Mouse (Mus musculus) skeletal muscle tissue, adult 2 months (tissue): ENCODE measurements around the gene Prr5l.

Experiments used
- DNase-seq: peaks from one replicate; pipeline ENCODE4 v3.0.0-alpha.2; 2012; ENCODE audit warnings: low read depth, low spot score

Prr5l gene

DNA sequence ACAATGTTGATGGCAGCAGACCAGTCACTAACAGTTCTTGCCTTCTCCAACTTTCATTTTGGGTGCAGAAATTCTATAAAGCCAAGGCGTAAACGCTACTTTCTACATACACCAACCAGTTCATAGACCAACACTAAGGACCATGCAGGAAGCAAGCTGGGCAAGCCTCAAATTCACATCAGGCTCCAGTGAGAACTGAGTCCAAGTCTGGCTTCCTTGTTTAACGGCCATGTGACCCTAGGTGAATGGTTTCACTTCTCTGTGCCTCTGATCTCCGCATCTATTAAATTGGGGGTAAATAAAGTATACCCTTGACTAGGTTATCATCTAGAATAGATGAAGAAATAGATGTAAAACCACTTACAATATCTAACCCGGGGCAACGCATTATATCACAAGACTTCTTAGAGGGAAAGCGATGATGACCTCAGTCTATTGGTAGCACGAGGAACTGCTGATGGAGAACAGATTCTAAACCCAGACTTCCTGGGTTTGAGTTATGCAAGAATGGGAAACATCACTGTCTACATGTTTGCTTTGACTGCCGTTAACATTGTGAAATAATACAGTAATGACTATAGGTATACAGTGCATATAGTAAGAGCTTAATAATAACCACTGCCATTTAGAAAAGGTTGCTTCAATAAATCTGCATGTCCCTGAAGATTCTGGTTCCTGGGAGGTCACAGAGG, 1.2 kb downstream of the Prr5l start:
- DNase-seq, result no peak

DNA sequence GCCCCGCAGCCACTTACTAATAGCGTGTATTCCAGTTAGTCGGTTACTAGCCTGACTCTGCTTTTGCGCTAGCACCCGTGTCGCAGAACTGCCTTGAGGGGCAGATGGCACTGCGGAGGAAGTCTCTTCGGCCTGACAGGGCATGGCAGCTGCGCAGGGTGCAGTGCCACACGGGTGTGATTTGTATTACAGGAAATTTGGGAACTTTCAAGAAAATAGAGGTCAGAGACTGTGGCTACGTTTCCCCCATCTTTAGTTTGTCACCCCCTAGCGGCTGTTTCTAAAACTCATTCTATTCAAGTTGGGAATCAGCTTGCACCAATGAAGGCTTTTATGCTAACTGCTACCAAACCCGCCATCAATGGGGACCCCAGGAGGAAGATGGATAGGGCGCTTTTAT, 11.6 kb downstream of the Prr5l start:
- no peak for DNase-seq

DNA sequence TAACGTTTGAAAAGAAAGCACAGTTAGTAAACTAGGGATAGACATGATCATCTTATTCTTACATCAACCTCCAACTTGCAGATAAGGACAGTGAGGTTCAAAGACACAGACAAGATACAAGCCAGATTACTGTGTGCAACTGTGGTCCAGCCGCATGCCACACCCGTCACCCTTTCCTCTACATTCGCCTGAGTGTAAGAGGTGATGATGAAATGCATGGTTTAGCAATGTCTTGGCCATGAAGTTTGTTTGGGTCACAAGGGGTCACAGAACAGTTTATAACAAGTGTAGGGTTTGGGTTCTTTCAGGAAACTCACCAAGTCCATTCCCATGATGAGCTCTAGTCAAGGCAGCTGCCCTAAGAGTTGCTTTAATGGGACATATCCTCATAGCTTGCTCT, 14.1 kb downstream of the Prr5l start:
- no peak for DNase-seq

DNA sequence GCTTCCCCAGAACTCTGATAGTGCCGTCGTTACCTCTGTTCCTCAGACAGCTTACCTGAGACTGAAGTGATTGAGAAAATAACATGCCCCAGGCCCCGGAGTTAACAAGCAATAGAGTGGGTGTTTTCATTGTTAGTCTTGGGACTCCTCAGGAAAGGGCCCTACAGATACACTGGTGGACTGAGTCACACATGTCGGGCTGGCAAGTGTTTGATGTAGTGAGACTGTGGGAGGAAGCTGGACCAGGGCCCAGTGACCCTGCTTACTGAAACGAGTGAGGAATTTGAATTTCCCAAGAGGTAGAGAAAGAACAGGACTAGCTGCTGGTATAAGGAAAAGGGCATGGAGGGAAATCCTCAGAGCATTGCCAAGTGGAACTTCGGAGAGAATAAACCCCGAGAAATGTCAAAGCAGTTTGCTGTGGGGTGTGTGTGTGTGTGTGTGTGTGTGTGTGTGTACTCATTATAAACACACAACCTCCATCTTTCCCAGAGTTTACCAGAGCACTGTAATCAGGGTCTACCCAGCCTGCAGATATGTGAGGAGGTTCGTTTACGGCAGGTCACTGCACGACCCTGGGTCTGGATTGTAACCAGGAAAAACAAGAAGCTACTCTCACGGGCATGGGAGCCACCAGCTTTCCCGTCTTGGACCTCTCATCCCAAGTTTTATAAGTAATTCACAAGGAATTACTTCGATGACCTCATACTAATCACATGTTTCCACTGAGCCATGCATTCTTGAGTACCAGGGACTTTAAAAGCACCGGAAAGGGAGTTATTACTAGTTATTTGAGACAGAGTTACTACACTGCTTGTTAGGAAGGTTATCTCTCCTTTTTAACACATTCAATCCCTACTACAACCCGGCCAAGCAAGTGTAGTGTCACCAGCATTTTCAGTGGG, 20.4 kb downstream of the Prr5l start:
- DNase-seq, result peak; percentile 21

DNA sequence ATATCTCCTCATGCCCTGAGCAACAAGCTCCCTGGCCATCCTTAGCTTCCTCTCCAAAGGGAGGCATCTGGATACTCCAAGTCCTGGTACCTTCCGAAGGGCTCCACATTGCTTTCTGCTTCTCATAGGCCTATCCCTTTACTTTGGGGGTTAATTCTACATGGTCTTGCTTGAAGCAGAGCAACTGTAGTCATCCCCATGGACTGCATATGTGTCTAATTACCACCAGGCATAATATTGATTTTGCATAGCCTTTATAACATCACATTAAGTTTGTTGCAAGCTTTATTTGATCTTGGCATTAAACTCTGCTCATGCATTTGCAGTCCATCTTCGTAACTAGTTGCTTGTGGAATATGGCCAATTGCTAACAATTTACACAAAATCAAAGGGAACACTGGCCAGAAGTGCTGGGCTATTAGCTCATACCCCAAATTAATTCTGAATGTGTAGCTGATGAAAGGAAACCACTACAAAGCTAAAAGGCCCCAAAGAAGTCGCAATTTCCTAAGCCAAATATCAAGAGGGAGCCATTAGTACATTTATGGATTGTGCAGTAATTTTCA, 21.8 kb downstream of the Prr5l start:
- DNase-seq, result no peak

DNA sequence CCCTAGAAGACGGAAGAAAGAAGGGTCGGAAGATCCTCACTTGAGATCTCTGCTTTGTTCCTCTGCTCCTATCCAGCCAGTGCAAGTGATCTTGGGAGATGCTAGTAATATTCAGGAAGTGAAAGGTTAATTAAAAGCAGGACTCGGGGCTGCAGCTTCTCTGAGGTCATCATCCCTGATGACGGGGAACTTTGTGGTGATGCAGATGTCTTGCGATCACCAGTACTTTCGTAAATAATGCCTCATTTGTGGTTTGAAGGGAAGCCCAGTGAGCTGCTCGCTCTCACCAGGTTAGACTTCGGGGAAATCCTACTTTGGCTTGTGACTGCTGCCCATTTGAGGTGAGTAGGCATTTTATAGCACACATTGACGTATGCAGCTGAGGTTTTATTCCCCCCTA, 26.7 kb downstream of the Prr5l start:
- no peak for DNase-seq

DNA sequence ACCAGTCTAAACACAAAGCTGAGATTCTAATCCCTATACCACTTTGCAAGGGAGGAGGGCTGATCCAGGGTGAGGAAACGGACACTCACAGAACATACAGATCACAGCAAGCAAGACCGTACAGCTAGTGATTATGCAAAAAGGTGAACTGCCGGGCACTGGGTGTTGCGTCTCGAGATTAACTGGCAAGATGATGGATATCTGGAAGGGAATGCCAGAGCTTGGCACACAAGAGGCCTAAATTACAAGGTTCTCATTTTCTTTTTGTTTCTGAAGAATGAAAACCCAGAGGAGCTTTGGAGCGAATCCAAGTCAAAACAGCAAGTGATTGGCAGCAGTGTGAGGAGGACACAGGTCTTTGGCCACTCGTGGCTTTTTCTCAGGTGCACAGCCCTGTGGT, 28.0 kb downstream of the Prr5l start:
- DNase-seq, result no peak

DNA sequence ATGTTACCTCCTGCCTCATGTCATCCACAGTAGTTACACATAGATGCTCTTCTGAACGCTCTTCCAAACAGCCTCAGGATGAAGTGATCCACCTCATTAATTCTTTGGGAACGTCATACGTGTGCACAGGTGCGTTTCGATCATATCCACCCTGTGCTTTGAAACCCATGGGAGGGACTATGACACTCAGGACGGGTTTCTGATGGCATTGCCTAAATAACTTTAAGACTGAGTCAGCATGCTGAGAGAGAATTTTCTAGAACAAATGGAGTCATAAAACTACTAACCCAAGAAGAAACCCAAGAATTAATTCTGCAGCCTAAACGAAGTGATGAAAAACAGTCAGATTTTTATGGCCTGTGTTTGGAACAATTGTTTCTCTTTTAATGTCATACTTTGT, 40.1 kb downstream of the Prr5l start:
- DNase-seq, result no peak

DNA sequence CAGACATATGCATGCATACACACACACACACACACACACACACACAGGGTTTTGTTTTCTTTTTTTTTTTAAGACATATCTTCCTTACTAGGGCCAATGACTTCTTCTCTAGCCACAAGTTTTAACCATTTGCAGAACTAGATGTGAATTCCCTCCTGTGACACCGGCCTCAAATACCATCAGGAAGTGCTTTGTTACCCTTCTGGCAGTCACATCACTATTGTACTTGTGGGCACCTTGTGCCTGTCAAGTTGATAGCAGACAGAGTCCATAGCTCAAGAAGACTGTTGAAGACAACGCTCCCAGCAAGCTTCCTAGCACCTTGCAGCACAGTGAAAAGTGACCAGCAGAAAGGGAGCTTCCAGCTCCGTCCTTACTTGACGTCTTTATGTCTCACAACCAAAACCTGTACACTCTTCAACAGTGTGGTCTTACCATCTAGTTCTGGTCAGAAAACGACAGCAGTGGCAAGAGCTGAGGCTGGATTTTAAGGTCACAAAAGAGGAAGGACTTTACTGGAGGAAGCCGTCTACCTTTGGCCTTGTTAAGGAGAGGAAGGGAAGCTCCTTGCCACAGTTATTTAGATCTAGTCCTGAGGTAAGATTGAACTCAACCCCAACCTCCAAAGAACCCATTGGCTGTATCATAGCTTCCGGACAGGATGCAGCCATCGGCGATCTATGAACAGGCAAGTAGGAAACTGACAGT, 47.9 kb downstream of the Prr5l start:
- DNase-seq, result no peak

DNA sequence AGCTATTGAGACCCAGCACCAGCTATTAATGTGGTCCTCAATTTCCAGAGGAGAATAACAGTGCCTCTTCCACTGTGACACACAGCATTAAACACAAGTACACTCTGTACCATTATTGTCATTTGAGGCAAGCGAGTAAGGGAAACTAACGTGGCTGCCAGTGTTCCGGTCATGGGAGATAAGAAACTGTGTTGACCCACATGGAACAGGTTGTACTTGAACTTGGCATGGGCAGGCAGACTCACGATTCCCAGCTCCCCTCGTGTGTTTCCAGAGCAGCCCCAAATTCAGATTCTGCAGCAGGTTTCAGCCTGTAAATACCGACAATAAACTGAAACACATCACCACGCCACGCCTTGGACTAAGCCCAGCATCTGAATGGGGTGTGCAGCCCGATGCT, 50.5 kb downstream of the Prr5l start:
- no peak for DNase-seq

DNA sequence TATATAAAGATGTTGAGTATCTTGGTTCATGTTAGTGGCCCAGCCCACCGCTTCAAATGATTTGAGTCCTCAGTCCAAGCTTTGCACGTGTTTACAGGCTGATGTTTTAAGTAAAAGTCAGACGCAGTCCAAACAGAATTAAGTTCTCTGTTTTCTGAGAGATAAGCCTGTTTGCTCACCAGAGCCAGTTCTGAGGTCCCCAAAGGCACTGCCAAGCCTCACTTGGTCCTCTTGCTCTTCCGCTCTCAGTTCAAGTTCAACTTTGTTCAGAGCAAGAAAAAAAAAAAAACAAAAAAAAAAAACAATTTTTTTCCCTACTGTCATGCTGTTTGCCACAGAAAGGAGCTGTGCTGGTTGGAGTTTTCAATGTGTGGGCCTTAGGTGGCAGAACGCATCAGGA, 51.0 kb downstream of the Prr5l start:
- DNase-seq, result no peak

DNA sequence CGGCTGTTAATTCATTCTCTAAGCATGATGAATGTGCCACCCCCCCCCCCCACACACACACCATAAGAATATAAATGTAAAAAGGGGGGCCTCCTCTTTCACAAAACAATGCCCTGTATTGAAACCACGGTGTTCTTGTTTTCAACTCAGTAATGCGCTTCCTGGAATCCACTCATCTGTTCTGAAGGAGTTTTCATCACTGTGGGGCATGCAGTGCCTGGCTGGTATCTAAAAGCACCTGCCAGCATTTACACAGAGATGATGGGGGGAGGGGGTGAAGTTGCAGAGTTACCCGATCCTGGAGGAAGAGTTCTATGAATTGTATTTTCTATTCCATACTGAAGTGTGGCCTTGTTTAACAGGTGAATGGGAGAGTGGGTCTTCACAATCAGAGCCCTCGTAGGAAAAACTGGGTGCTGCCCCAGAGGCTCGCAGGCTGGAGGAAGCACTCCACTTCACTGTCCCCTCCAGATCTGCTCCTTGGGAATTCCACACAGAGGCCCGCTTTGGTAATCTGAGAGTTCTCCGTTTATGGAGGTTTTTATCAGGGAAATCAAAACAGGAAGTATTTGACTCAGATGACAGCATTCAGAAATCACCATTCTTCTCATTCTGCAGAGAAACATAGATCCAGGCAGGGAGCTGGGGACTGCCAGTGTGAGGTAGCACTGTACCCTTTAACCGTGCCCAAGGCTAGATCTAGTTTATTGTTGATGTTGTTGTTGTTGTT, 52.5 kb downstream of the Prr5l start:
- no peak for DNase-seq

DNA sequence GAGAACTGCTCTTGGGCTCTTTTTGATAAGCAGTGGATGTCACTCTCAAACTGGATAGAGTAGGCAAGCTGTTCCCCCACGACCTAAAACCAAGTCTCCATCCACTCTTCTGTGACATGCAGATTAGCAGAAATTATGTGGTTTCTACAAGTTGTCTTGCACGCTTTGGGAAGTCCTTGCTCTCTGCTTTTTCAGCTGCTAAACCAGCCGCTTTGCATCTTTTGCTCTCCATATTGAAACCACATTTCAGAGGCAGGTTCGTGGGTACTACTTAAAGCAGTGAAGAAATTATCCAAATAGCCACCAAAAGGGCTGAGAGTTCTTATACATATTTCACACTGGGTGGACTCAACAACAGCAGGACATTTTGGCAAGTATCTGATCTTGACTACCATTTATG, 53.8 kb downstream of the Prr5l start:
- DNase-seq, result no peak

DNA sequence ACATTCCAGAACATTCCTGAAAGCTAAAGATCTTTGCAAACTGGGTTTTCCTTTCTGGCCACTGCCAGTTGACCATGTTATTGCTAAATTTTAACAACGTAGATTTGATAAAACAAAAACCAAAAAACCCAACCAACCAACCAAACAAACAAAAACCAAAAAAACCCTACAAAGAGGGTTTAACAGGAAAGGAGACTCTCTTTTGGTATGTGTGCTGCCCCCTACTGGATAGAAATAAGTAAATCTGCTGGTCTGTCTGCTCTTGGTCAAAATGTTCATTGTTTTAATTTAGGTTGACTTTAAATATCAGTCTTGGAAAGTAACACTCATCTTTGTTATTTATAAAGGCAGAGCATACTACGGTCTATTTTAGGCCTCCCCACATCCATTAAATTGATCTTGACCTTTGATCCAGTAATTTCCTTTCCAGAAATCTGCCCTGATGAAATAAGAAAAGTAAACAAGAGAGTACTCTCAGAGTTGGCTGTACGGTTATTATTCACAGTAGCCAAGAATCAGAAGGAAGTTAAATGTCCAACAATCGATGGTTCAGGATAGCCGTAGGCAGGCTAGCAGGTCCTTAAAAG, 54.7 kb downstream of the Prr5l start:
- peak; percentile 15 for DNase-seq

DNA sequence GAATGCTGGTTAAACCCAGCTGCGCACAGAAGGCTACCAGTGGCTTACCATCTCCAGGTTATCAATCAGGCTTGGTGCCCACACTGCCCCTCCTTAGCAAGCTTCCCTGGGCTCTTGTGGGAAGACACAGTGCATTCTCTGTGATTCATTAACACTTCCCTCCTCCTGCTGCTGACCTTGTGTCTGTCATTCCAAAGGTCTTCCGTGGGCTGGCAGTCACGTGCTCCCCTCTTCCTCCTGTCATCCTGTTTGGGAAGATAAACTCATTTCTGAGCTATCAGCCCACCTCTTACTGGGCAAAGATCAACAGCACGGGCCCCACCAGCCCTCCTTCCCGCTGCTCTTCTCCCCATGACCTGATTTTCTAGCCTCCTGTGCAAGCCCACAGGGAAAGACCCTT, 55.2 kb downstream of the Prr5l start:
- no peak for DNase-seq

DNA sequence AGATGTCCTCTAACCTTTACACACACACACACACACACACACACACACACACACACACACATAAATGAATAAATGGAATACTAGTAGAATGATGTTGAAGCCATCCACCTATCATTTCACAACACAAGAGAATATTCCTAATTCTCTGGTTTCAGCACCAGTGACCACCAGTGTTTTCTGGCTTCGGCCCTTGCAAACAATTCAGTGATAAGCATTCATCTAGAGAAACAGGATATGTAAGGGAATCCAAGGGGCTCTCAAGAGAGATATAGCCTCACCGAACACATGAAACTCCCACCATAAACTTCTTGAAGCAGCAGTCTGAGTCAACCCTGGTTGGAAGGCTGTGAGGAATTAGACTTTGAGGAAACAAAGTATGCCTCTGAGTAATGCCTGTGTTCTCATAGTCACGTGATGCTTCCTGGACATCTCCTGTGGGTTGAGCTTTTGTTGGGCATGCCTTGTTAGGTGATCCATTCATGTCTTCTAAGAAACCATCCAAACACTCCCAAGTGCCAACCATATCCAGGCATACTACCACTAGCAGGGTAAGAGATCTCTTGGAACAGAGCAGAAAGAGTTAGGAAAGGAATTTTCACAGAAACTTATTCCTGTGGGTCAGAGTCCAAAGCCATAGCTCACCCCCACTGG, 55.8 kb downstream of the Prr5l start:
- no peak for DNase-seq

DNA sequence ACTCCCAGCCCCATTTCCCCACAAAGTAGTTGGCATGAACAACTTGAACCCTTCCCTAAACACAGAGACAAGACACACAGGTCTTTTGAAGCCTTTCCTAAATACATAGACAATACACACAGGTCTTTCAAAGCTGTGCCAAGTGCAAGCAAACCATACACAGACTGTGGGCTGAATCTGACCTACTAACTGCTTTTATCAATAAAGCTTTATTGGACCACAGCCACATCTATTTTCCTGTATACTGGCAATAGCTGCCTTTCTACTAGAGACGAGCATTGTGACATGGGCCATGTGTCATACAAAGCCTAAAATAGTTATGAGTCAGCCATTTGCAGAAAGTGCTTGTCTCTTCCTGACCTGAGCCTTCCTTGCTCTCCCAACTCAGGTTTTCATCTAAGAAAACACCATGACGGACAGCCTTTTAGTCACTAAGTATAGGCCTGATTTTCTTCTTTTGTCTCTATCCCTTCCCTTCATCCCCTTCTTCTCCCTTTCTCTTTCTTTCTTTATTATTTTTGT, 56.6 kb downstream of the Prr5l start:
- no peak for DNase-seq

DNA sequence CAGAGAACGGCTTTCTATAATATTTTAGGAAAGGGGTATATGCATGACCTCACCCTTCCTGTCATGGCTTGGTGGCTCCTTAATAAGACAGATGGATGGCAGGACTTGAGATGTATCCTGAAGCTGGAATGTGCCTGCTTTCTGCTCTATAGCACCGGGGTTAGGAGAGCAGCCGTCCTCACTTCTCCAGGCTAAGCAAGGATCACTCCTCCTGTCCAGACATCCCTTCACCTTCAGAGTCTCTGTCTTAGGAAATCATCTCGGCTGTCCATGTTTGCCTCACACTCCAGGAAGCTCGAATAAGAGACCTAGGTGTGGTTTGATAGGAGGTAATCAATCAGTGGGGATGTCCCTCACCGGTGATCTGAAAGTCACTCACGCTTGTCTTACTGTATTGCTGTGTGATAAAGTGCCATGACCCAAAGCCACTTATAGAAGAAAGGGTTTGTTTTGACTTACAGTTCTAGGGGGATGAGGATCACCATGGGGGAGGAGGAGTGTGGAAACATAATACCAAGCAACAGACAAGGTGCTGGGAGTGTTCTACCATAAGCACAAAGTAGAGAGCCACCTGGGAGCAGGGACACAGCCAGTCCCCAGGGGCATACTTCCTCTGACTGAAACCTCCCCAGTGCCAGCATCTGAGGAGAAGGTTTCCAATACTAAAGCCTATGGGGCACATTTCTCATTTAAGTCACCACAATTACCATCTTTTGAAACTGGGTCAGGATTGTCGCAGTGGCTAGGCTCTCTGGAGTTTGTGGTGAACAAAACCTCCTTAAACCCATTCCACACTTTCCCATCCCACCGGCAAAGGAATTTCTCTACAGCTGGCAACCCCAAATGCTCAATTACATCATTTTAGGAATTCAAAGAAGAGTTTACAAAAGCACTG, 57.4 kb downstream of the Prr5l start:
- no peak for DNase-seq

DNA sequence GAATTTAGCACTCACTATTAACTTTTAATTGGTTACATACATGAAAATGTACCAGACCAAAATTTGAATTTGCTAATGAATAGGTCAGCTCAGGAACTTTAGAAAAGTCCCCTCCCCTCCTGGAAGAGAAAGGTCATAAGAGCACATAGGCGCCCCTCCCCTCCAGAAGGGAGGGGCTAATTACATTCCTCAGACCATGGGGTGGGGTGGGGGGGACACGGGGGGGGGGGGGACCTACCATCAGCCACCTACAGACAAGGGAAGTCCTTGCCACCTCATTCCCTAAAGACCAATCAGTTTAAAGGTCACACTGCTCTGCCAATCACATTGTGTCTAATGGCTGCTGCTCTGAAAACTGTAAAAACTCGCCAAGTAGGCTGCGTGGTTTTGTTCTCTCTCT, 59.0 kb downstream of the Prr5l start:
- DNase-seq, result no peak
